Mouse (Mus musculus): Measurements from ENCODE around the gene Tubgcp5.

Tubgcp5 gene

DNA sequence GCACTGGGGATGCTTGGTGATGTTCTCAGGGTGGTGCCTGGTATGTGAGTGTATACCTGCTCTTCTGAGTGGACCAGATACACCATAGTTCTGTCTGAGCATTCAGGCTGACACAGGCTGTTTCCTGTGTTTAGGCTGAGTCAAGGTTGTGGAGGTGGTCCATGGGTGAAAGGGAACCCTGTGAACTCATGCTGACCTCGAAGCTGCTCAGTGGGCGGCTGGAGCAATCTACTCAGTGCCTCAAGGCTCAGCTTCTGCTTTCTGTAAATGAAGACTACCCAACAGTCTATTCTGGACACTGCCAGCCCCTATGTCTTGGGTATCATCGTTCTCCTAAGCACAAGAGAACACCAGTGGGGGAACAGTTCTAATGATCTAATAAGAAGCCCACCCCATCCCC, 61.6 kb downstream of the Tubgcp5 start:
- DNase-seq: no peak

DNA sequence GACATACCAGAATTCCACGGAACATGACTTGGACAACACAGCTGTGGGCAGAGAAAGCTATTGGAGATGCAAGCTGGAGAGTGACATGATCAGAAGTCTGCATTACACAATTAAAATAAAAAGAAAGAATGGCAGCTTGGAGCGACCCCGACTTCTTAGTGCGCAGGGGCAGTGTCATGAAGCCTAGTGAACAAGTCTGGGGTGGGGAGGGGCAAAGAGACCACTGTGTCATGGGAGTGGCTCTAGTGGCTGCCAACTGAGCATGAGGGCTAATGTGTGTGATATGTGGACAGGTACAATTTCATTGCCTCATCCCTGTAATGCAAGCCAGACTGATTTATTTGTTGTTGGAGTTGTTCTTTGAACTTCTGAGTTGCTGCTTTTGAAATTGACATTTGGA, 62.8 kb downstream of the Tubgcp5 start:
- no peak for DNase-seq

DNA sequence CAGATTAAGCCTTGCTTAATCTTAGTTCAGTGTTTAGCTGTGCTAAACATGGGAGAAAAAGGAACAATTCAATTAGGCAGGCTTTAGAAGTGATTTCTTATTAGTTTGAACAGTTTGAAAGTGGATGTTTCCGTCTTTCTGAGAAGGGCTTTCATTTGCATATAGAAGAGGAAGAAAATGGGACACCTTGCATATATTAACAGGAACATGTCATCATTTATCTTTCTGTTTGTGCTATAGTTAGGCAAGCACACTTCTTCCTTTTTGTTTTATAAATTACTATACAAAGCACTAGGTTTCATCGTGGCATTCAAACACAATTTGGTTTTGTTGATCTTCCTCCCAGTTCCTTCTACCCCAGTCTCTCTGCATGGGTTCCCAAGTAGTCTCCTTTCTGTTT, 63.8 kb downstream of the Tubgcp5 start:
- no peak for DNase-seq

DNA sequence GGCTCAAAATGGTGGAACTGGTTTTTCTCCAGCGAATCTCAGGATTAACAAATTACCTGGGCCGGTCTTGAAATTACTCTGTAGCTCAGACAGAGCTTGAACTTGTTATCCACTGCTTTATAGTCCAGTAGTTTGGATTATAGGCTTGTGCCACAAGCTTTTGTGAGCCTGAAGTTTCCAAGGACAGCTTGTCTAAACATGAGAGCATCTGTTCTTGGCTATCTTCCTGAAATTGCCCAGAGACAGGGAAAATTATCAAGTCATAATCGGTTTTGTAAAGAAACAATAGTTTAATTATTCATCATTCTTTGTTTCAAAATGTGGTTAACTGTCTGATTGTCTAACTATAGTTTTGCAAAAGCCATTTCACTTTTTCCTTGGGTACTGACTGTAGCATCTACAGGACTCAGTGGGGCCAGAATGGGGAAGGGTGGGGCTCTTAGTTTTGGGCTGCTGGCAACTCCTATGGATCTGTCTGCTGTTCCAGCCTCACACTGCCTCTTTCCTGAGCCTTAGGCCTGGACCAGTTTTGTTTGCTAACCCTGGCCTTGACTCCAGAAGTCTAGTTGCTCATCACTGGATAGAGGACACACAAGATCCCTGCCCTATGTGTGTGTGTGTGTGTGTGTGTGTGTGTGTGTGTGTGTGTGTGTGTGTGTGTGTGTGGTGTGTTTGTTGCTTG, 65.0 kb downstream of the Tubgcp5 start:
- peak; percentile 23 for DNase-seq

DNA sequence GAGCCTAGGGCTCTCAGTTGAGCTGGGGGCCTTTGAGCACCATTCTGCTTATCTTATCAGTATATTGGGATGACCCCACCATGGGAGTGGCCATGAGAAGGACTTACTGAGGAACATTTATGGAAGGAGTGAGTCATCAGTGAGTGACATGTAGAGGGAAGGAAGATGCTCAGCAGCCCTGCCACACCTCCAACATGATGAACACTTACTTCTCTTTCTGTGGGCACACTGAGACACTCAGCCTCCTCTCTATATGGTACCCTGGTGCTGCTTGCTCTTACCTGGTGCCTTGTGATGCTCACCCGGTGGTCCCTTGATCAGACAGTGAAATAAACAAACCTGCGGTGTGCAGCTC, 65.5 kb downstream of the Tubgcp5 start:
- DNase-seq: no peak

DNA sequence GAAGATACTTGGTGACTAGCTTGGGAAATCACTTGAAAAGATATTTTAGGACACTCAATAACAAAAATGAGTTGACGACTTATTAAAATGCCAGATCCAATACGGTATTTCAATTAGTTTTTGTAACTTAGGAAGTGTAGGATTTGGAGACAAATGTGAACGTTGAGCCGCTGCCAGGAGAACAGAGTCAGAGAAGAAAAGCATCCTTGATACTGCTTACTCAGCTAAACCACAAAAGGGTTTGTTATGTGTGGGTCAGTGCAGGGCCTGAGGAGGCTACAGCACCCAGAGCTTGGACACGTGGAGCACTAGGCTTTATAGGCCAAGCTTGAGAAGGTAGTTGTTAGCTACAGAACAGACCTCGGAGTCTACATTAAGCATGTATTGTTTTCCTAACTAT, 66.0 kb downstream of the Tubgcp5 start:
- DNase-seq: no peak

DNA sequence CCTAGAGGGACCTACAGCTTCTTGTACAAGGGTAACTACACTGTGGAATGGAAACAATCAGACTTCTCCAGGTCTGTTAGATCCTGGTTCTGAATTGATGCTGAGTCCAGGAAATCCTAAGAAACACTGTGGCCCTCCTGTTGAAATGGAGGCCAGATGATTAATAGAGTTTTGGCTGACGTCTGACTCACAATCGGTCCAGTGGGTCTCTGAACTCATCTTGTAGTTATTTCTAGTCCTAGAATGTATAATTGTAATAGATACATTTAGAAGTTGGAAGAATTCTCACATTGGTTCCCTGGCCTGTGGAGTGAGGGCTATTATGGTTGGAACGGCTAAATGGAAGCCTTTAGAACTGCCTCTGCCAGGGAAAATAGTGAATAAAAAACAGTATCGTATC, 67.2 kb downstream of the Tubgcp5 start:
- DNase-seq: no peak

DNA sequence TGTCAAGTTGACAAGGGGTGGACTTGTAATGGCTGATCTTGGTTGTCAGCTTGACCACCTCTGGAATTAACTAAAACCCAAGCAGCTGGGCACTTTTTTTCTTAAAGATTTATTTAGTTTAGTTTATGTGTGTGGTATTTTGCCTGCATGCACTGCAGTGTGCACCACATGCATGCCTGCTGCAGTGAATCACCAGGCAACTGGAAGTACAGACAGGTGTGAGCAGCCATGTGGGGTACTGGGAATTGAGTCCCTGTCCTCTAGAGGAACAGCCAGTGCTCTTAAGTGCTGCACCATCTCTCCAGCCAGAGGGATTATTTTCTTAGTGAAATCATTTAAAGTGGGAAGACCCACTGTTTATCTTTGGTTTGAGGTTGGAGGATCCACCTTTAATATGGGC, 71.1 kb downstream of the Tubgcp5 start:
- DNase-seq: no peak

DNA sequence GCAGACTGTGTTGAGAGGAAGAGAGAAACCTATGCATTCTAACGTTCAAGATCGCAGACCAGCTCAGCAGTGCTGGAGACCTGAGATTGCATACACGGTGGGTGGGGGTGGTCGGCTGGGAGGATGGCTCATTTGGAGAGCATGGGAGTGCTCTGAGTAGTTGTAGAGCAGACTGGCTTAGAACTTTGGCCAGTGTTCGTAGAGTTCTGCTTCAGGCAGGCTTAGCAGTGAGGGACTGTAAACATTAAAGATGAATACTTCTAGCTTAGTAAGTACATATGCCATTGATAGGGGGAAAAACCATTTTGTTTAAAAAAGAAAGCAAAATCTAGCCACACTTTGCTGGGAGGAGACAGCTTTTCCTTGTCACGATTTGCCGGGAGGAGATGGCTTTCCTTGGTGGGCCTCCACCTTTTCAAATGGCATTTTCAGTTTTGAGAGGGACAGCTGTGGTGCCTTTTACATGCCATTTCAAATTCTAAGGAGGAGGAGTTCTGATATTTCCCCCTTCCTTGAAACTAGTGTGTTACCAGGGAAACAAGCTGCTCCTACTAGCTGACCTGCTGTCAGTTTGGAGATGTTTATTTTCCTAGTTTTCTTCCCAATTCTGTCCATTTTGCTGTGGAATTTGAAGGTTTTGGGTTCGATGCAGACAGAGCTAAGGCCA, 71.9 kb downstream of the Tubgcp5 start:
- DNase-seq: no peak

DNA sequence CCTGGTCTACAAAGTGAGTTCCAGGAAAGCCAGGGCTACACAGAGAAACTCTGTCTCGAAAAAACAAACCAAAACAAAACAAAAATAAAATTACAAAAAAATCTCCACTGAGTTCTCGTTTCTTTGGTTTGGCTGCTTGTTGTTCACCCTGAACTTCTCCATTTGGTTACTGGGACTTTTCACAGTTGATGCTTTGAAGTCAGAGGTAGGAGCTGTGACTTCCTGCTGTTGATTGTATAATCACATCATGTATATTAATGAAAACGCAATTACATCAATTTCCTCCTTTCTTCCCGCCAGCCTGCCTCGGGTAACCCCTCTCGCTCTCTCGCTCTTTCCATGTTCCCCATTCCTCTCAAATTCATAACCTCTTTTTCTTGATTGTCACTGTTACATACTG, 74.3 kb downstream of the Tubgcp5 start:
- DNase-seq: no peak

DNA sequence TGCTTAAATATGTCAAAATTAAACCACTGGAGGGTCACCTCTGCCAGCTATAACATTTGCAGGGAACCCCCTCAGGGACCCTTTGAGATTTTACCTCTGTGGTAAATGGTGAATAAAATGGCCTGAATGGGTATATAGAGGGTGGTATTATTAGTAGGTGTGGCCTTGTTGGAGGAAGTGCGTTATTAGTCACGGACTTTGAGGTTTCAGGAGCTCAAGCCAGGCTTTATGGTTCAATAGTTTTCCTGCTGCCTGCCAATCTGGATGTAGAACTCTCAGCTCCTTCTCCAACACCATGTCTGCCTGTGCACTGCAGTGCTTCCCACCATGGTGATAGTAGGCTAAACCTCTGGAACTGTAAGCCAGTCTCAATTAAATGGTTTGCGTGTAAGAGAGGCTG, 75.3 kb downstream of the Tubgcp5 start:
- no peak for DNase-seq

DNA sequence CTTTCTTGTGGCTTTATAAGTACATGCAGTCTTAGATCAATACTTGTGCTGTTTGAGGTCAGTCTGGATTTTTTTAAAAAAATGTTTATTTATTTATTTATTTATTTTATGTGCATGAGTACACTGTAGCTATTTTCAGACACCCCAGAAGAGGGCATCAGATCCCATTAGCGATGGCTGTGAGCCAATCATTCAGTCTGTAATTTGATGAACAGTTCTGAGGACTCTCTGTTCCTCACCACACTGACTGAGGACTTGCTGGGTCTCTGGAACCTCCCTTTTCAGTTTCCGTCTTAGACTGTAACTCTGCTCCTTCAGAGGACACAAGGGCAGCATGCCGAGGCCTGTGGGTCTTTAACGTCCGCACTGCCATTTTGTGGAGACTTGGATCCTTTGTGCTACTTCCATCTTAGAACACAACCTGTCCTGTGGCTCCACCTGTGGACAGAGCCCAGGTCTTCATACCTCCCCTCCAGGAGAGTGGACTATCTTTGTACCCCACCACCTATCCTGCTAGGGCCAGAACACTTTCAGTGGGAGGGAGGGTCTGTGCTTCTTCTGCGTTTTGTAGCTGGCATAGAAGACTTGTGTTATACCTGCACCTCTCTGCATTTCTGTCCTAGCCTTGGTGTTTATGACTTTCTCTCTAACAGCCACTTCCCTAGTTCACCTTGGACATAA, 76.5 kb downstream of the Tubgcp5 start:
- DNase-seq: no peak

DNA sequence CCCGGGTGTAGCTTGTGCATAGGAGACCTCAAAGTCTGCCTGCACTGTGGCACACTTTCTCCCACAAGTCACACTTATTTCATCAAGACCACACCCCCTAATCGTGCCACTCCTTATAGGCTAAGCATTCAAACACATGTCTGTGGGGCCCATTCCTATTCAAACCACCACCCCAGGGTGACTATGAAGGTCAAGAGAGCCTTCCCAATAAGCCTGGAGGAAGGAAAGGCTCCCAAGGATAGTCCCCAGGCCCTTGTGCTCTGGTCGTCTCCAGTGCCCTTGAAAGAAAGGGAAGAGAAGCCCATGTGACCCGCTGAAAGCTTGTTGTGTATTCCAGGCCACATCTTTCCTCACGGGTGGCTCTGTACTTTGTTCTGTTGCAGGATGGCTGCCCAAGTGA, 77.5 kb downstream of the Tubgcp5 start:
- no peak for DNase-seq

DNA sequence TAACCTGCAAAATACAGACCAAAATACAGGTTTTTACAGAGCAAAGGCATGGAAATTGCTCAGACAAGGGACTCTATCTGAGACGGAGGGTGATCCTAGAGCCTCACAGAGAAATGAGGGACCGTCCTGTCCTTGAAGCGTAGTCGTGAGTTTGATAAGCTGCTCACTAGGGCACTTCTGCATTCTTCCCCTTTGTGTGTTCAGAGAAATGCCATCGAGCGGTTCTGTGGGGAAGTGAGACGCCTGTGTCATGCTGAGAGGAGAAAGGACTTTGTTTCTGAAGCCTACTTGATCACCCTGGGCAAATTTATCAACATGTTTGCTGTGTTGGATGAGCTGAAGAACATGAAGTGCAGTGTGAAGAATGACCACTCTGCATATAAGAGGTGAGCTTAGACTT, 80.7 kb downstream of the Tubgcp5 start:
- DNase-seq: no peak

DNA sequence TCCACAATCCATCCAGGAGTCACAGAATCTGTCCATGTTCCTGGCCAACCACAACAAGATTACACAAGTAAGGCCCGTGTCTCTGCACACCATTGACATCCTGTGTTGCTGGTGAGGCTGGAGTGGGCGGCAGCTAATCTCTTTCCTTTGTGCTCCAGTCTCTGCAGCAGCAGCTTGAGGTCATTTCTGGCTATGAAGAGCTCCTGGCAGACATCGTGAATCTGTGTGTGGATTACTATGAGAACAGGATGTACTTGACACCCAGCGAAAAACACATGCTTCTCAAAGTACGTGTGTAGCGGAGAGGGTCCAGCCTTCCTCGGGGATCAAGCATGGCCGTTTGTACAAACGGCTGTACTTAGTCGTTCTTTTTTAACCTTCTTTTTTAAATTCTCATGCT, 83.8 kb downstream of the Tubgcp5 start:
- DNase-seq: no peak

DNA sequence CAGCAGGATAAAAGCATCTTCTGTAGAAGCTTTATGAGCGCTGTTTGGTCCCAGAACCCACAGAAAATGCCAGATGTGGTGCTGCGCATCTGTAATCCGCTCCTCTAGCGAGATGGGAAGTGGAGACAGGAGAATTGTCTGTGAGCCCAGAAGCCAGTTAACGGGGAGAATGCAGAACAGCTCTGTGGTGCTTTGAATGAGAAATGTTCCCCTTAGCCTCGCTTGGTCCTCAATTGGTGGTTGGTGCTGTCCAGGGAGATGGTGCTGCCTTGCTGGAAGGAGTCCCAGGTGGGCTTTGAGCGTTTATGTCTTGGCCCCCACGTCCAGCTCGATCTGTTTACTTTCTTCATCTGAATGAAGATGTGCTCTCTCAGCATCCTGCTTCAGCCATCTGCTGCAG, 86.9 kb downstream of the Tubgcp5 start:
- DNase-seq: no peak
